Mouse (Mus musculus) cerebellum, postnatal 25 days (tissue): ENCODE results near the gene C1qa.

ENCODE experiments used
- DNase-seq, 2 experiments: peaks; one replicate each; pipeline ENCODE4 v3.0.0; 2021; ENCODE audit warnings: mixed read lengths in 2 of 2

C1qa gene

GRCm38 (mm10) chr4:136855081-136855480 lies 43.5 kb downstream of the C1qa start:
- DNase-seq = peak in 1 of 2 experiments; percentile 61

DNA sequence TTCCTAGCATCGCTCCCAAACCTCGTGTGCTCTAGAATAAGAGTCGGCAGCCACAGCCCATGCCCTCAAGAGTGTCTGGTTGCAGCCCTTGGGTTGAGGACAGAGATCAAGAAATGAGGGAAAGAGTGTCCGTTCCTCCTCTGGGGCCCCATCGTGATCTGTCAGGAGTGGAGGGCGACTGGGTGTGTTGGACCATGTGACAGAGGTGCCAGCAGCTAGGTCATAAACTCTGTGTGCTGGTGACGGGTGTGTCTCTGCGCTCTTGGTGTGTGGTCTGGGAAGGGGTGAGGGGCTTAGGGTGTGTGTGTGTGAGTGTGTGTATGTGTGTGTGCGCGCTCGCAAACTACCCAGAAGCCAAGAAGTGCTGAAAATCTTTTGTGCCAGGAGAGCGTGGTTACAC lies 45.6 kb downstream of the C1qa start:
- DNase-seq = no peak

- DNase-seq = no peak
Observed at GRCm38 (mm10) chr4:136852119-136852518, 46.5 kb downstream of the C1qa start.

GRCm38 (mm10) chr4:136848565-136848964 lies 50.0 kb downstream of the C1qa start:
- DNase-seq = no peak

- DNase-seq = no peak
Observed at GRCm38 (mm10) chr4:136847166-136847565, 51.4 kb downstream of the C1qa start.
